Mouse (Mus musculus) midbrain, postnatal 0 days (tissue): ENCODE data around the gene Rheb. TPM values are rescaled to one million over a fixed set of nuclear protein-coding genes. Genes with fewer than 3 reads are reported as not detected.

Source experiments
- ATAC-seq: fragments of 200-750 bp; cut with Nextera tagmentation; 2 replicates; pipeline ENCODE4 v1.8.0; 2017; ENCODE audit warnings: moderate number of reproducible peaks, mild to moderate bottlenecking, moderate TSS enrichment, moderate library complexity; ENCODE audit not compliant: low FRiP score
- DNase-seq: peaks from one replicate; pipeline ENCODE4 v3.0.0-alpha.2; 2015; ENCODE audit warnings: low spot score
- H3K27ac ChIP-seq: fragments of 300-500 bp; sonication (generic); 2 replicates; pipeline ENCODE4 v1.5.1; 2014; ENCODE audit warnings: low read depth, mild to moderate bottlenecking, low read length, mixed read lengths
- H3K27me3 ChIP-seq: fragments of 300-500 bp; sonication (generic); 2 replicates; pipeline ENCODE4 v1.6.1; 2014; ENCODE audit warnings: low read length, control low read depth, mixed read lengths; ENCODE audit not compliant: insufficient read depth
- H3K36me3 ChIP-seq: fragments of 300-500 bp; sonication (generic); 2 replicates; pipeline ENCODE4 v1.6.1; 2014; ENCODE audit warnings: low read length, control low read depth, mixed read lengths; ENCODE audit not compliant: insufficient read depth
- H3K4me1 ChIP-seq: fragments of 300-500 bp; sonication (generic); 2 replicates; pipeline ENCODE4 v1.6.1; 2014; ENCODE audit warnings: mild to moderate bottlenecking, control low read depth, antibody characterized with exemption, low read length, mixed read lengths; ENCODE audit not compliant: insufficient read depth
- H3K4me2 ChIP-seq: fragments of 300-500 bp; sonication (generic); 2 replicates; pipeline ENCODE4 v1.6.1; 2014; ENCODE audit warnings: low read depth, mild to moderate bottlenecking, low read length, mixed read lengths; ENCODE audit not compliant: poor library complexity, severe bottlenecking
- H3K4me3 ChIP-seq: fragments of 300-500 bp; sonication (generic); 2 replicates; pipeline ENCODE4 v1.5.1; 2014; ENCODE audit warnings: low read depth, mild to moderate bottlenecking, low read length, moderate library complexity
- H3K9ac ChIP-seq: fragments of 300-500 bp; sonication (generic); replicated peaks from 2 replicates; pipeline ENCODE4 v1.6.1; 2014; ENCODE audit warnings: mild to moderate bottlenecking, low read length, moderate library complexity, mixed read lengths; ENCODE audit not compliant: poor library complexity, severe bottlenecking
- H3K9me3 ChIP-seq: fragments of 300-500 bp; sonication (generic); 2 replicates; pipeline ENCODE4 v1.6.1; 2016; ENCODE audit warnings: low read length, control low read depth
- CTCF ChIP-seq: IDR thresholded peaks from 2 replicates; pipeline ENCODE4 v1.5.1; 2016; ENCODE audit warnings: antibody characterized with exemption, mild to moderate bottlenecking
- WGBS: fragments of 180-500 bp; shearing (Covaris S2); extraction: QIAGEN DNeasy Blood & Tissue Kit; methylation state at CpG from one replicate; pipeline ENCODE4 v1.1.7; 2014; 5-methylcytosine and 5-hydroxymethylcytosine counted together
- polyA plus RNA-seq: library from polyadenylated mRNA; unstranded; fragments of >200 nt; fragmentation: Nextera tagmentation; extraction: Ambion mirVana; gene quantifications from 2 replicates; pipeline ENCODE4 v1.2.1, GENCODE M21; 2015
- total RNA-seq: library from RNA; depleted of rRNA; stranded (reverse); fragments of >200 nt; gene quantifications from 2 replicates; pipeline ENCODE4 v1.2.3, GENCODE M21; 2014

The Rheb gene
- total and polyA plus RNA-seq, 2 experiments from 2014 or later, result 96.0 to 291 TPM

DNA sequence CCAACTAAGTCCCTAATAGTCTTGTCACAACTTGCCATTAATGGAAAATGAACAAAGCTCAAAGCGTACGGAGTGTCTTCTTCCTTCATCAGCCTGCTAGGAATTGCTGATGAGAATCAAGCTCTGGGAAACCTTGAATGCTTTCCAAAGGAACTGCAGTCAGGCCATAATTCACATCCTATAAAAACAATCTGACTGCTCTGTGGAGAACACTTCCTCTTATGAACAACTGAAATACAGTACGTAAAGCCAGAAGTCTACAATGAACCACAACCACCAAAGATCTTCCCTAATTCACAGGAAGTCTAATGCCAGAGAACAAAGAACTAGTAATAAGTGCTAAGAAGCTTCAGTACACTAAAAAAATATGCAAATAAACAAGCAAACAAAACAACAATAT lies 28.5 kb downstream of the Rheb start:
- Histone ChIP-seq H3K36me3 (peaks cover 36% of the 10 kb centered on the region), H3K4me1 (no peaks in the 10 kb centered on the region), H3K9me3 (no peaks in the 10 kb centered on the region), H3K4me2 (no peak overlapping the region), H3K27ac (no peak overlapping the region), H3K27me3 (no peaks in the 10 kb centered on the region), H3K4me3 (no peak overlapping the region), H3K9ac (no peak overlapping the region)
- WGBS, result 81% methylated on average over 3 of the region's 3 CpGs
- DNase-seq, result no peak
- ATAC-seq, result no peak
- TF ChIP-seq CTCF, result no peak

DNA sequence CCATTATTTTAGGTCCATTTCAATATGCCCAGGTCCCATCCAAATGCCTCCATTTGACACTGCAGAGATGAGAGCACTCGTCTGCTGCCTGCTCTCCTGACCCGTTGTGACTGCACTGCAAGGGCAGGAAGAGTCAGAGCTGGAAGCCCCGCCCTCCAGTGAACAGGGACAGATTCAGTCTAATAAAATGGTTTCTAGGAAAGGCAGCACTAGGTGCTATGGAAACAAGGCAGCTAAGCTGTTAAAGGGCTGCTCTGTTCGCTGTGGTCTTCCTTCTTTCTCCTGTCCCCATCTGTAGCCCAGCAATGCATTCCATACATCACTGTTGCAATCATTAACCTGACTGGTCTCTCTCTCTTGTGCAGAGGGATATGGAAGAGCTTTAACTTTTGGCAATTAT lies 29.4 kb downstream of the Rheb start:
- peaks cover 37% of the 10 kb centered on the region for H3K36me3 ChIP-seq
- no peak overlapping the region for H3K9ac ChIP-seq
- H3K27me3 ChIP-seq, result no peaks in the 10 kb centered on the region
- ATAC-seq, result no peak
- no peak overlapping the region for H3K27ac ChIP-seq
- no peak for TF ChIP-seq CTCF
- no peaks in the 10 kb centered on the region for H3K4me1 ChIP-seq
- H3K4me3 ChIP-seq, result no peak overlapping the region
- no peaks in the 10 kb centered on the region for H3K9me3 ChIP-seq
- no peak overlapping the region for H3K4me2 ChIP-seq
- no peak for DNase-seq
- WGBS, result 78% methylated on average over 4 of the region's 4 CpGs

DNA sequence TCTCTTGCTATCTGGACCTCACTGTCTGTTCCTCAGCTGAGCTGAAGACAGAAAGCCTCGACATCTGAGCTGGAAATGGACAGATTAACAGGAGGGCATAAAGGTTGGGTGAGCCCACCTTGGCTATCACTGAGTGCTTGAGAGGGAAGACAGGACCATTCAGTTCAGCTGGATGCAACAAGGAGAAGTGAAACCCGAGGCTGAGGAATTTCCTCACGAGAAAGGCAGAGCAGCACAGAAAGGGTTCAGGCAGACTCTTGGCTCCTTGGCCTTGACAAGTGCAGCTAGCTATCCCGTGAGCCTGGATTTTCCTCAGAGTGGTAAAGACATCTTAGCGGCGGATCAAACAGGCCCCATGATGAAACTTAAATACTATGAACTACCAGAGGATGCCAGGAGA lies 37.2 kb downstream of the Rheb start:
- no peak overlapping the region for H3K9ac ChIP-seq
- H3K4me3 ChIP-seq, result no peak overlapping the region
- DNase-seq (no peak), ATAC-seq (no peak)
- H3K4me2 ChIP-seq, result no peak overlapping the region
- H3K36me3 ChIP-seq, result peaks cover 35% of the 10 kb centered on the region
- H3K27me3 ChIP-seq, result no peaks in the 10 kb centered on the region
- H3K27ac ChIP-seq, result no peak overlapping the region
- H3K9me3 ChIP-seq, result no peaks in the 10 kb centered on the region
- TF ChIP-seq CTCF, result no peak
- H3K4me1 ChIP-seq, result no peaks in the 10 kb centered on the region
- WGBS, result 74% methylated on average over 6 of the region's 6 CpGs

DNA sequence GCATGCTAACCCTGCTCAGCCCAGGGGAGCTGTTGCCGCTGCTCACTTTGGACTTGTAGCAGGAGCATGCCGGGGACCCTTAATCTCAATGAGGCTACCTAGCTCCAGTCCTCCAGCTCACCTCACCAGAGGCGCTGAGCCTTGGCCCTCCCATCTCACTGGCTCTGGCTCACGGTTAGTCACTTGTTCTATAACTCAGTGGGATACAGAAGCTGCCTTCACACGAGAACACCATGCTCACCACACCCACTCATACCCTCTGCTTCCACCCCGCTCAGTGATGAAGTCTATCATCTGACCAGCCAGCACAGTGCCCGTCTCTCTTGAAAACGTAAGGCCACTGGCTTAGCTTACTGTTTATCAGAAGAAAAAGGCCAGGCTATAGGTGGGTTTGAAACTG lies 37.8 kb downstream of the Rheb start:
- H3K4me3 ChIP-seq, result no peak overlapping the region
- peaks cover 35% of the 10 kb centered on the region for H3K36me3 ChIP-seq
- DNase-seq (no peak), ATAC-seq (no peak)
- no peak overlapping the region for H3K4me2 ChIP-seq
- no peaks in the 10 kb centered on the region for H3K4me1 ChIP-seq
- no peaks in the 10 kb centered on the region for H3K9me3 ChIP-seq
- no peak overlapping the region for H3K9ac ChIP-seq
- TF ChIP-seq CTCF, result no peak
- no peaks in the 10 kb centered on the region for H3K27me3 ChIP-seq
- no peak overlapping the region for H3K27ac ChIP-seq
- WGBS, result 88% methylated on average over 8 of the region's 8 CpGs

DNA sequence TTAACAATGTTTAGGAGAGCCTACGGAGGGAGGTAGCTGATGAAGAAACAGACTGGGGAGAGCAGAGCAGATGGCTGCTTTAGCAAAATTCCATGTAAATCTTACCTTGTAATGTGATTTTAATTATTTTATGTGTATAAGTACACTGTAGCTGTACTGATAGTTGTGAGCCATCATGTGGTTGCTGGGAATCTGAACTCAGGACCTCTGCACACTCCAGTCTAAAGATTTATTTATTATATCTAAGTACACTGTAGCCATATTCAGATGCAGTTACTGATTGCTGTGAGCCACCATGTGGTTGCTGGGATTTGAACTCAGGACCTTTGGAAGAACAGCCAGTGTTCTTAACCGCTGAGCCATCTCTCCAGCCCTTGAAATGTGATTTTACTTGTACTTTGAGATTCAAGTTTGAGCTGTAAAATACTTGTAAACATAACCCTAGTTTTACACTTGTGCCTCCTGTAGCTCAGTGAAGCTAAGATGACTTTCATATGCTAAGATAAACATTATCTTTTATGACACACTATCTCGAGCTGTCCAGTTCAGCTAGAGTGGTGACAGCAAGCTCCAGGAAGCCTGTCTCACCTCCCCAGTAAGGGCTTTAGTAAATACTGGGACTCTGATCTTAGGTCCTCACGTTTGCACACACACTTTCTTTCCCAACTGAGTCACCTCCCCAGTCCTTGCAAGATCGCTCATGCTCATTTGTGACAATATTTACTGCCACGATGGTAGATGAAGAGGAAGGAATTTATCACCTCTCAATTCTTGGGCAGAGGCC lies 40.4 kb downstream of the Rheb start:
- H3K27me3 ChIP-seq, result no peaks in the 10 kb centered on the region
- H3K36me3 ChIP-seq, result peaks cover 29% of the 10 kb centered on the region; the same call in 1 of the 2 replicates
- DNase-seq (no peak), ATAC-seq (no peak)
- no peak overlapping the region for H3K4me2 ChIP-seq
- H3K9me3 ChIP-seq, result no peaks in the 10 kb centered on the region
- H3K9ac ChIP-seq, result no peak overlapping the region
- WGBS, result 79% methylated on average over 6 of the region's 6 CpGs
- no peaks in the 10 kb centered on the region for H3K4me1 ChIP-seq
- no peak for TF ChIP-seq CTCF
- no peak overlapping the region for H3K4me3 ChIP-seq
- no peak overlapping the region for H3K27ac ChIP-seq

DNA sequence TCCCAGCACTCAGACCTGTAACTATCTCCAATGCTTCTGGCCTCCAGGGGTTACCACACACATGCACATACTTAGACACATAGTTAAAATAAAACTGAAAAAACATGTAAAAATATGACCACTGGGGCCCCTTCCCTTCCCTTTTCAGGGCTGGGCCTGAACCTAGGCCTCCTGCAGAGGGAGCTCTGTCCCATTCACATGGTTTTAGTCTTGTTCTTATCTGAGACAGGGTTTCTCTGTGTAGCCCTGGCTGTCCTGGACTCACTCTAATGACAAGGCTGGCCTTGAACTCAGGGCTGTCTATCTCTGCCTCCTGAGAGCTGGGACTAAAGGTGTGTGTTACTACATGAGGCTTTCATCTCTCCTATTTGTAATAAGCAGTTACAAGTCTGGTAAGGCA lies 42.0 kb downstream of the Rheb start:
- H3K27me3 ChIP-seq, result no peaks in the 10 kb centered on the region
- H3K4me3 ChIP-seq, result no peak overlapping the region
- no peak overlapping the region for H3K27ac ChIP-seq
- H3K4me1 ChIP-seq, result no peaks in the 10 kb centered on the region
- peak; percentile 55 for TF ChIP-seq CTCF
- peaks cover 15% of the 10 kb centered on the region; the same call in 1 of the 2 replicates for H3K36me3 ChIP-seq
- H3K4me2 ChIP-seq, result no peak overlapping the region
- no peak overlapping the region for H3K9ac ChIP-seq
- no peak for ATAC-seq
- no peak for DNase-seq
- no peaks in the 10 kb centered on the region for H3K9me3 ChIP-seq
